Mouse (Mus musculus) kidney, embryonic 14.5 days (tissue): ENCODE measurements at regions not wholly inside any gene's neighbourhood (a gene's known extent, or its start where the extent isn't known, plus 50 kb on each side); places are given as distances from the start of the nearest gene placed in this dataset.

Source experiments
- ATAC-seq: fragments of 200-750 bp; cut with Nextera tagmentation; 2 replicates; pipeline ENCODE4 v1.8.0; 2017; ENCODE audit warnings: moderate number of reproducible peaks, mild to moderate bottlenecking, moderate TSS enrichment, moderate library complexity; ENCODE audit not compliant: low FRiP score, low TSS enrichment
- H3K27ac ChIP-seq: fragments of 300-500 bp; sonication (generic); 2 replicates; pipeline ENCODE4 v1.5.1; 2014; ENCODE audit warnings: low read depth, mild to moderate bottlenecking, low read length, moderate library complexity, mixed read lengths
- H3K27me3 ChIP-seq: fragments of 300-500 bp; sonication (generic); 2 replicates; pipeline ENCODE4 v1.6.1; 2014; ENCODE audit warnings: mild to moderate bottlenecking, low read length; ENCODE audit not compliant: control insufficient read depth, insufficient read depth
- H3K36me3 ChIP-seq: fragments of 300-500 bp; sonication (generic); 2 replicates; pipeline ENCODE4 v1.6.1; 2014; ENCODE audit warnings: low read length, mixed read lengths; ENCODE audit not compliant: control insufficient read depth, insufficient read depth
- H3K4me1 ChIP-seq: fragments of 300-500 bp; sonication (generic); 2 replicates; pipeline ENCODE4 v1.6.1; 2014; ENCODE audit warnings: low read length, mixed read lengths; ENCODE audit not compliant: control insufficient read depth, insufficient read depth
- H3K4me2 ChIP-seq: fragments of 300-500 bp; sonication (generic); replicated peaks from 2 replicates; pipeline ENCODE4 v1.6.1; 2014; ENCODE audit warnings: low read depth, mild to moderate bottlenecking, low read length
- H3K4me3 ChIP-seq: fragments of 300-500 bp; sonication (generic); 2 replicates; pipeline ENCODE4 v1.5.1; 2014; ENCODE audit warnings: mild to moderate bottlenecking, low read length
- H3K9ac ChIP-seq: fragments of 300-500 bp; sonication (generic); 2 replicates; pipeline ENCODE4 v1.6.1; 2014; ENCODE audit warnings: low read depth, mild to moderate bottlenecking, low read length, moderate library complexity
- H3K9me3 ChIP-seq: fragments of 300-500 bp; sonication (generic); 2 replicates; pipeline ENCODE4 v1.6.1; 2016; ENCODE audit warnings: low read length; ENCODE audit not compliant: control insufficient read depth
- WGBS: fragments of 180-500 bp; shearing (Covaris S2); extraction: QIAGEN DNeasy Blood & Tissue Kit; methylation state at CpG from one replicate; pipeline ENCODE4 v1.1.7; 2014; 5-methylcytosine and 5-hydroxymethylcytosine counted together

GRCm38 (mm10) chr16:5483337-5483736 lies 227.6 kb upstream of the Eef2kmt start:
- Histone ChIP-seq H3K27me3 (0 out of 2 replicates have a peak, but pooled peaks cover 3% of the 10 kb centered on the region), H3K4me1 (no peaks in the 10 kb centered on the region), H3K9ac (no peak overlapping the region), H3K27ac (no peak overlapping the region), H3K4me2 (no peak overlapping the region), H3K9me3 (no peaks in the 10 kb centered on the region), H3K4me3 (no peak overlapping the region), H3K36me3 (no peaks in the 10 kb centered on the region)
- no peak for ATAC-seq
- WGBS, result 11% methylated on average over 6 of the region's 6 CpGs

DNA sequence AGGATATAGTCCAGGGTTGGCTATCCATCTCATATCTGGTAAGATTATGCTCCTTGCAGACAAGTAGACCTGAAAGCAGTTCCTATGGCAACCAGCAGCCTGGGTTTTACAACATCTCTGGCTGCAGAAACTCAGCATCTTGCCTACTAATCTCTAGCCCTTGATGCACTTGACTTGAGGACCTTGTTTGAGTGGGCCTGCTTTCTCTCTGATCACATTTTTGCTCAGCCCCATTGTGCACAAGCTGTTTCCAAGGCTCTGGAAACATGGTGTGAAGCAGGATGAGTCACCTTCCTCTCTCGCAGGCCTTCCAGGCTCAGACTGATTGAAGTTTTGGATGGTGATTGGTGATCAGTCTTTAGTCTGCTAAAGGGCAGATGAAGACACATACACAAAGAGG lies 224.4 kb upstream of the Eef2kmt start:
- Histone ChIP-seq H3K4me2 (no peak overlapping the region), H3K36me3 (no peaks in the 10 kb centered on the region), H3K4me3 (no peak overlapping the region), H3K9ac (no peak overlapping the region), H3K9me3 (no peaks in the 10 kb centered on the region), H3K4me1 (no peaks in the 10 kb centered on the region), H3K27me3 (0 out of 2 replicates have a peak, but pooled peaks cover 3% of the 10 kb centered on the region), H3K27ac (no peak overlapping the region)
- 79% methylated on average over 1 of the region's 1 CpGs for WGBS
- no peak for ATAC-seq

GRCm38 (mm10) chr16:5478970-5479369 lies 223.2 kb upstream of the Eef2kmt start:
- Histone ChIP-seq H3K9ac (no peak overlapping the region), H3K4me3 (no peak overlapping the region), H3K27me3 (0 out of 2 replicates have a peak, but pooled peaks cover 1% of the 10 kb centered on the region), H3K9me3 (no peaks in the 10 kb centered on the region), H3K27ac (no peak overlapping the region), H3K4me2 (no peak overlapping the region), H3K4me1 (no peaks in the 10 kb centered on the region), H3K36me3 (no peaks in the 10 kb centered on the region)
- ATAC-seq, result 0 out of 2 replicates have a peak, but pooled peaks have one; percentile 53

GRCm38 (mm10) chr16:5471321-5471720 lies 215.5 kb upstream of the Eef2kmt start:
- Histone ChIP-seq H3K36me3 (no peaks in the 10 kb centered on the region), H3K4me2 (no peak overlapping the region), H3K4me3 (no peak overlapping the region), H3K4me1 (no peaks in the 10 kb centered on the region), H3K9ac (no peak overlapping the region), H3K27me3 (no peaks in the 10 kb centered on the region), H3K9me3 (no peaks in the 10 kb centered on the region), H3K27ac (no peak overlapping the region)
- WGBS, result 32% methylated on average over 5 of the region's 5 CpGs
- no peak for ATAC-seq

DNA sequence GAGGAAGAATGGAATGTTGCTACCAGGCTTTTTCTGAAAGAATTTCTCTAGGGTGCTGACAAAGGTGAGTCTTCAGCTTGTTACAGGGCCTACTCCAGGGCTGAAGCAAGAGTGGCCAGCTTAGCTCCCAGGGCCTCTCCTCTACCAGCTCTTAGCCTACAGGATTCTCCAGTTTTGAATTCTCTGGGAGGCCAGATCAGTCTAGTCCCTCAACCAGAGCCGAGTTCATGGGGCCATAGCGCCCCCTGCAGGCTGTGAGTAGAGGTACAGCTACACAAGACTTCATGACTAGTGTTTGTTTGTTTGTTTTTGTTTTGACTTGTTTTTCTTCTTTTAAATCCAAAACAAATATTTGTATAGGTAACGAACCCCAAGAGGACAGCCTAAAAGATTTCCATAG lies 211.8 kb upstream of the Eef2kmt start:
- Histone ChIP-seq H3K27me3 (no peaks in the 10 kb centered on the region), H3K4me3 (no peak overlapping the region), H3K9ac (no peak overlapping the region), H3K27ac (no peak overlapping the region), H3K36me3 (no peaks in the 10 kb centered on the region), H3K9me3 (no peaks in the 10 kb centered on the region), H3K4me1 (no peaks in the 10 kb centered on the region), H3K4me2 (no peak overlapping the region)
- no peak for ATAC-seq
- 9% methylated on average over 3 of the region's 3 CpGs for WGBS

DNA sequence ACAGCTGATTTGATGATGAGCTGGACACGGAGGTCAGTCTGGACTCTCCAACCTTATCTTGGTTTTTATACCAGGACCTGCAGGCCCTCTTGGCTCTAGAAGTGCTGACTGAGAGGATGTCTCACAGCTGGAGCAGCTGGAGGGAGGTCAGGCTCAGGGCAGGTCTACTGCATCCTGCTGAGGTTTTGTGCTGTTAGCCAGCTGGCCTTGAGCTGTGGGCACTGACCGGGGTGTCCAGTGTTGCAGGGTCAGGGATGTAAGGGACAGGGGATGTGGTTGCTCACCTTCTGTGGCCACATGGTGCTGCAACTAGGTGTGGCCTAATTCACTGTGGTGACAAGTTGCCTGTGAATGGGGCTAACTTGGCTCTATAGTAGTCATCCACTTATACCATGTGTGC lies 211.0 kb upstream of the Eef2kmt start:
- Histone ChIP-seq H3K4me2 (no peak overlapping the region), H3K36me3 (no peaks in the 10 kb centered on the region), H3K4me1 (no peaks in the 10 kb centered on the region), H3K9ac (no peak overlapping the region), H3K27ac (no peak overlapping the region), H3K9me3 (no peaks in the 10 kb centered on the region), H3K4me3 (no peak overlapping the region), H3K27me3 (no peaks in the 10 kb centered on the region)
- ATAC-seq, result no peak
- 66% methylated on average over 2 of the region's 2 CpGs for WGBS

DNA sequence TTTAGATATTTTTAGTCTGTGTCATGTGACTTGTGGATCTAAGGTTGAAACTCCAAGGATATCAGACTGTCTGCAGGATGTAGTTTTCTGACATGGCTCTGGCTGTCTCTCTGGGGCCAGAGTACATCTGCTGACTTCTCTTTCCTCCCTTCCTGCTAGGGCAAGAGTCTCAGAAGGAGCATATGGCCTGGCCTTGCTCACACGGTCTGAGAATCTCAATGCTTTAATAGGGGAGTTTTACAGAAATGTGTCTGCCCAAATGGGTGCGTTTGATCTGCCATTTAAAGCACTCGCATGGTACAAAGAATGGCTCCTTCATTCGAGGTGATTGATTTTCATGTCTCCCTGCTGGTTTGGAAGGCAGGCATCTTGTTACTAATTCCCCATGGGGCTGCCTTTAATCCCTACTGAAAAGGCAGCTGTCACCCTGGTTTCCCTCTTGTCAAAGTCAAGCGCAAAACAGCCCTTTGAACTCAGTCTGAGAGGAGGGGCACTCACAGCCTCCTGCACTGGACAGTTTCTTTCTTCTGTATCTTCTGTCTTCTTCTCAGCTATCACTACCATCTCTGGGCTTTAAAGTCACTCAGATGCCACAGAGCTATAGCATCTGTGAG lies 199.7 kb upstream of the Eef2kmt start:
- H3K27ac ChIP-seq, result no peak overlapping the region
- H3K9me3 ChIP-seq, result no peaks in the 10 kb centered on the region
- H3K36me3 ChIP-seq, result no peaks in the 10 kb centered on the region
- H3K4me2 ChIP-seq, result no peak overlapping the region
- whole genome bisulfite sequencing, result 10% methylated on average over 5 of the region's 5 CpGs
- no peak overlapping the region for H3K9ac ChIP-seq
- H3K27me3 ChIP-seq, result no peaks in the 10 kb centered on the region
- no peak overlapping the region for H3K4me3 ChIP-seq
- ATAC-seq, result no peak
- no peaks in the 10 kb centered on the region for H3K4me1 ChIP-seq

- Histone ChIP-seq H3K27me3 (no peaks in the 10 kb centered on the region), H3K4me2 (no peak overlapping the region), H3K36me3 (no peaks in the 10 kb centered on the region), H3K4me1 (no peaks in the 10 kb centered on the region), H3K4me3 (no peak overlapping the region), H3K9ac (no peak overlapping the region), H3K27ac (no peak overlapping the region), H3K9me3 (no peaks in the 10 kb centered on the region)
- WGBS, result 17% methylated on average over 6 of the region's 6 CpGs
- ATAC-seq, result no peak
Measured at GRCm38 (mm10) chr16:5454243-5454642, 198.5 kb upstream of the Eef2kmt start.

DNA sequence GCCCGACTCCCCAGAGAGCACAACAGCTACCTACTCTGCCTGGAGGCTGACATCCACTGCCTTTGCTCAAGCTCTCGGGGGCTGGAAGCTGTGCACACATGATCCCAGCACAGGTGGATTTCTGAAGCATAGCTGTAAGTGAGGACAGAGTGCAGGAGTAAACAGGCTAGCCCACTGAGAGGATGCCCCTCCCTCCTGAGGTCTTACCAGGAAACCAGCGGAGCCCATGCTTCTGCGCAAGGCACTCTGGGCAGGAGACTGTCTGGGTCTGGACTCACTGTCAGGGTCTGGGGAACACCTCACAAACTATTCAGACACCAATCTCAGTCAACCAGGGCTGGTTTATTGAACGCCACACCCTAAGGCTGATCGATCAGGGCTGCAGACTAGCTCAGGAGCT lies 197.2 kb upstream of the Eef2kmt start:
- H3K36me3 ChIP-seq, result no peaks in the 10 kb centered on the region
- no peaks in the 10 kb centered on the region for H3K4me1 ChIP-seq
- no peak overlapping the region for H3K27ac ChIP-seq
- 81% methylated on average over 6 of the region's 6 CpGs for WGBS
- ATAC-seq, result no peak
- no peak overlapping the region for H3K4me3 ChIP-seq
- H3K27me3 ChIP-seq, result no peaks in the 10 kb centered on the region
- H3K9ac ChIP-seq, result no peak overlapping the region
- no peaks in the 10 kb centered on the region for H3K9me3 ChIP-seq
- H3K4me2 ChIP-seq, result no peak overlapping the region
